In the genomic region with DNA sequence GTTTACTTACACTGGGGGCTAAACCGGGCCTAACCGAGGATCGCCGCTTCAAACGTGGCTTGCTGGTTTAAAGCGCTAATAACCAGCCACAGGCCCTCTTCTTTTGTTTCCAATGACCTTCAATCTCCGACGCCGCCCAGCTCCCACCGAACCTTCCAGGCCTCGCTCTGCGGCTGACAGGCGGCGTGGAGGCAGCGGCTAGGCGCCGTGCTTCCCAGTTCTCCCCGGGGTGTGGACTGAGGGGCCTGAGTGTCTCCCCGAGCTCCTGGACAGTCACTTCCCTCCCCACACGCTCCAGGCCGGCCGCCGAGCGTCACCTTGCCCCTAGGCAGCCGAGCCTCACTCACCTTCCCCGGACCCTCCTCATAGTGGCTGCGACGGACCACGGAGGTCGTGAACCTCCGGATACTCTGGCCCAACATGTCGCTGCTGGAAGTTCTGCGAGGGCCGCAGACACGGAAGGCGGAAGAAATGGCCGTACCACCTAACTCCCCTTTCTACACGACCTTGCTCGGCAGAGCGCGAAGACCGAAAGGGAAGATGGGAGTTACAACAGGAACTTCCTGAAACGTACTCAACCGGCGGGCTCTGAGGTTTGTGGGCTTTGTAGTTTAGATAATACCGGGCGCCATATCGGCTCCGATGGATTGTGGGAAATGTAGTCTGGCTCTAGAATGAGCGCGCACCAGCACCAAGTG, we compare ENCODE assay signal across 8 mouse cellular contexts. TPM values are rescaled to one million over a fixed set of nuclear protein-coding genes. Genes with fewer than 3 reads are reported as not detected.
A peak's percentile ranks its signal among the peaks of the same experiment; 100 is the strongest.
DNase-seq lines count a peak whose midpoint lies in the region; ATAC-seq and TF ChIP-seq lines count a peak whose summit lies in the region.

A gene (minus strand): TSS at position 651 of the 698 bp plus-strand sequence.

- peak; percentile 88 to 91 for DNase-seq in heart, postnatal 10 days
- DNase-seq in large intestine, adult 2 months (ENCODE audit: low read depth, low spot score) = peak; percentile 86
- DNase-seq in liver, postnatal 0 days = peak; percentile 83
- DNase-seq in testis, postnatal 10 days (ENCODE audit: low spot score) = peak; percentile 78

- no peaks in the 10 kb centered on the region for H3K4me1 ChIP-seq in ES-Bruce4 (ENCODE audit: control insufficient read depth, insufficient read depth, low read length)
- no peaks in the 10 kb centered on the region for H3K4me1 ChIP-seq in forebrain, embryonic 13.5 days
- no peaks in the 10 kb centered on the region for H3K4me1 ChIP-seq in liver, postnatal 0 days (ENCODE audit: insufficient read depth)
- H3K4me1 ChIP-seq in neural tube, embryonic 14.5 days (ENCODE audit: control insufficient read depth, insufficient read depth, low read length) = no peaks in the 10 kb centered on the region

- no peak for TF ChIP-seq CTCF in ES-Bruce4 (IDR thresholded peaks at IDR 0.05; ENCODE audit: low read depth, low read length)
- TF ChIP-seq CTCF in liver, postnatal 0 days (IDR thresholded peaks at IDR 0.05; ENCODE audit: low read depth) = no peak

- peak within 1 kb of the TSS; percentile 90 for H3K9ac ChIP-seq in ES-Bruce4 (ENCODE audit: low read depth, poor library complexity, severe bottlenecking)
- peak within 1 kb of the TSS; percentile 96 for H3K9ac ChIP-seq in forebrain, embryonic 13.5 days
- H3K9ac ChIP-seq in liver, postnatal 0 days (replicated peaks) = peak within 1 kb of the TSS; percentile 95
- peak within 1 kb of the TSS; percentile 97 for H3K9ac ChIP-seq in neural tube, embryonic 14.5 days (replicated peaks; ENCODE audit: low read depth, low read length)

- under 1% methylated on average over 47 of the region's 51 CpGs for WGBS in forebrain, embryonic 13.5 days
- under 1% methylated on average over 51 of the region's 51 CpGs for WGBS in large intestine, adult 2 months
- under 1% methylated on average over 47 of the region's 51 CpGs for WGBS in liver, postnatal 0 days (ENCODE audit: insufficient replicate concordance)
- WGBS in neural tube, embryonic 14.5 days = under 1% methylated on average over 46 of the region's 51 CpGs

- ATAC-seq in cerebellum, adult (ENCODE audit: insufficient number of reproducible peaks, low FRiP score, low TSS enrichment) = peak; percentile 99
- peak; percentile 97 for ATAC-seq in forebrain, embryonic 13.5 days
- ATAC-seq in liver, postnatal 0 days = peak; percentile 99
- peak; percentile 99 for ATAC-seq in neural tube, embryonic 14.5 days (ENCODE audit: low read depth)

- TF ChIP-seq EP300 in ES-Bruce4 (IDR thresholded peaks at IDR 0.05; ENCODE audit: insufficient read depth, low read depth, low read length) = no peak
- no peak for TF ChIP-seq EP300 in liver, postnatal 0 days (IDR thresholded peaks at IDR 0.05; ENCODE audit: low read depth)

- peak within 1 kb of the TSS; percentile 91 for H3K4me3 ChIP-seq in ES-Bruce4 (ENCODE audit: low read depth, low read length)
- peak within 1 kb of the TSS; percentile 88 for H3K4me3 ChIP-seq in forebrain, embryonic 13.5 days
- peak within 1 kb of the TSS; percentile 92 for H3K4me3 ChIP-seq in liver, postnatal 0 days (ENCODE audit: low read depth, low read length)
- H3K4me3 ChIP-seq in neural tube, embryonic 14.5 days (ENCODE audit: low read depth, low read length) = peak within 1 kb of the TSS; percentile 87

- H3K4me2 ChIP-seq in forebrain, embryonic 13.5 days = peak within 1 kb of the TSS; percentile 61
- H3K4me2 ChIP-seq in liver, postnatal 0 days (ENCODE audit: low read depth, low read length) = peak within 1 kb of the TSS; percentile 72
- H3K4me2 ChIP-seq in neural tube, embryonic 14.5 days (ENCODE audit: low read depth, low read length) = peak within 1 kb of the TSS; percentile 58

- no peaks in the 10 kb centered on the region for H3K27me3 ChIP-seq in ES-Bruce4 (ENCODE audit: control insufficient read depth, insufficient read depth, low read length, poor library complexity, severe bottlenecking)
- no peaks in the 10 kb centered on the region for H3K27me3 ChIP-seq in forebrain, embryonic 13.5 days
- no peaks in the 10 kb centered on the region for H3K27me3 ChIP-seq in liver, postnatal 0 days (ENCODE audit: insufficient read depth, low read length)
- H3K27me3 ChIP-seq in neural tube, embryonic 14.5 days (ENCODE audit: control insufficient read depth, insufficient read depth, low read length) = no peaks in the 10 kb centered on the region

- no peak for TF ChIP-seq POLR2A in ES-Bruce4 (IDR thresholded peaks at IDR 0.05; ENCODE audit: insufficient read depth, low read length)

- peaks cover 24% of the 10 kb centered on the region for H3K36me3 ChIP-seq in ES-Bruce4 (ENCODE audit: control insufficient read depth, insufficient read depth, low read length, poor library complexity, severe bottlenecking)
- peaks cover 14% of the 10 kb centered on the region for H3K36me3 ChIP-seq in forebrain, embryonic 13.5 days (ENCODE audit: poor library complexity, severe bottlenecking)
- H3K36me3 ChIP-seq in liver, postnatal 0 days (replicated peaks; ENCODE audit: insufficient read depth, low read length) = peaks cover 16% of the 10 kb centered on the region
- H3K36me3 ChIP-seq in neural tube, embryonic 14.5 days (ENCODE audit: control insufficient read depth, insufficient read depth, low read length) = peaks cover 9% of the 10 kb centered on the region

- no peaks in the 10 kb centered on the region; the same call in 1 of the 2 replicates for H3K9me3 ChIP-seq in ES-Bruce4 (replicated peaks; ENCODE audit: control insufficient read depth, insufficient read depth, low read length, poor library complexity, severe bottlenecking)
- no peaks in the 10 kb centered on the region for H3K9me3 ChIP-seq in forebrain, embryonic 13.5 days (replicated peaks)
- H3K9me3 ChIP-seq in liver, postnatal 0 days (ENCODE audit: low read length) = no peaks in the 10 kb centered on the region
- no peaks in the 10 kb centered on the region for H3K9me3 ChIP-seq in neural tube, embryonic 14.5 days (ENCODE audit: control insufficient read depth, low read length)

- H3K27ac ChIP-seq in ES-Bruce4 (ENCODE audit: insufficient read depth, low read length) = peak within 1 kb of the TSS; percentile 60; the same call in 1 of the 2 replicates
- H3K27ac ChIP-seq in forebrain, embryonic 13.5 days = peak within 1 kb of the TSS; percentile 88
- H3K27ac ChIP-seq in liver, postnatal 0 days (ENCODE audit: low read depth) = peak within 1 kb of the TSS; percentile 95
- peak within 1 kb of the TSS; percentile 90 for H3K27ac ChIP-seq in neural tube, embryonic 14.5 days (ENCODE audit: low read depth, low read length)

- intact Hi-C loops in heart, postnatal 10 days (cut with DNase I) = loop anchor here (10.0 kb wide), 1 partner anchor 852 kb away; no protein-coding TSS in a partner anchor

RNA-seq across cellular contexts. Expression of the gene that starts here (rescaled TPM):
- polyA plus RNA-seq in ES-Bruce4 (2011; ENCODE audit: insufficient read depth, insufficient read length, low read depth, missing spikeins) = 505 and 579 TPM in 2 replicates
- 669 and 825 TPM in 2 replicates for polyA plus RNA-seq in forebrain, embryonic 13.5 days (2015; fragmentation: Nextera tagmentation; extraction: Ambion mirVana)
- total RNA-seq in heart, postnatal 10 days (2021) = 1,000 to 10,000 TPM; 1,453 to 1,476 TPM
- 710 and 786 TPM in 2 replicates for polyA plus RNA-seq in large intestine, adult 2 months (2012; rRNA removed)
- 910 and 947 TPM in 2 replicates for polyA plus RNA-seq in liver, postnatal 0 days (2015; fragmentation: Nextera tagmentation; extraction: Ambion mirVana)
- 660 and 733 TPM in 2 replicates for polyA plus RNA-seq in neural tube, embryonic 14.5 days (2014; fragmentation: Nextera tagmentation; extraction: Ambion mirVana)

Comparison
In these comparisons a context has a peak if more than half of its experiments do, and no peak if none do; other contexts are left out.
1. Peak in every context shown above with its lines: DNase-seq, ATAC-seq, H3K4me3 ChIP-seq and H3K27ac ChIP-seq.